Mouse (Mus musculus): Measurements from ENCODE around the gene Chil3. TPM values are rescaled to one million over a fixed set of nuclear protein-coding genes. Genes with fewer than 3 reads are reported as not detected.
"Not testable (repeated sequence)": the region's sequence is repeated elsewhere in the genome, so short reads cannot be mapped to it uniquely, and the experiment has no call there.

The Chil3 gene
- 0.81 TPM in 1 of 2 replicates, not detected in the other for polyA plus RNA-seq (2014; fragmentation: Nextera tagmentation; extraction: Ambion mirVana)

- ATAC-seq (ENCODE audit: insufficient read depth) (no peak), DNase-seq (no peak)
- WGBS, result 74% methylated on average over 3 of the region's 3 CpGs
- Histone ChIP-seq H3K4me2 (no peak within 1 kb of the TSS), H3K9me3 (ENCODE audit: low read depth, low read length) (peaks cover 5% of the 10 kb centered on the region; the same call in 1 of the 2 replicates), H3K4me3 (ENCODE audit: low read depth, low read length) (no peak within 1 kb of the TSS), H3K27ac (ENCODE audit: low read depth) (no peak within 1 kb of the TSS), H3K9ac (no peak within 1 kb of the TSS), H3K27me3 (ENCODE audit: insufficient read depth, low read length) (no peaks in the 10 kb centered on the region), H3K4me1 (ENCODE audit: insufficient read depth) (no peaks in the 10 kb centered on the region), H3K36me3 (ENCODE audit: insufficient read depth) (no peaks in the 10 kb centered on the region)
- TF ChIP-seq CTCF (IDR thresholded peaks at IDR 0.05; ENCODE audit: low read depth), result no peak
Measured at GRCm38 (mm10) chr3:106167464-106167863, at the start of gene Chil3. Gene Chil3, minus strand, starts transcription at chr3:106167564.

DNA sequence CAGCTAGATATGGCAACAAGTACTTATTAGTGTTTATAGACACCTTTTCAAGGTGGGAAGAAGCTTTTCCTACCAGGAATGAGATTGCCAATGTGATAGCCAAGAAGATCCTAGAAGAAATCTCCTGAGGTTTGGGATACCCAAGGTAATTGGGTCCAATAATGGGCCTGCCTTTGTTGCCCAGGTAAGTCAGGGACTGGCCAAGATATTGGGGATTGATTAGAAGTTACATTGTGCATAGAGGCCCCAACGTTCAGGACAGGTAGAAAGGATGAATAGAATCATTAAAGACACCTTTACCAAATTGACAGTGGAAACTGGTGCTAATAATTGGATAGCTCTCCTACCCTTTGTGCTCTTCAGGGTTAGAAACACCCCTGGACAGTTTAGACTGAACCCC is 30.7 kb upstream of the Chil3 start:
- not testable (repeated sequence) for H3K9ac ChIP-seq; DNase-seq; ATAC-seq (ENCODE audit: insufficient read depth); H3K27me3 ChIP-seq (ENCODE audit: insufficient read depth, low read length); H3K4me3 ChIP-seq (ENCODE audit: low read depth, low read length); H3K36me3 ChIP-seq (ENCODE audit: insufficient read depth); H3K27ac ChIP-seq (ENCODE audit: low read depth); H3K9me3 ChIP-seq (ENCODE audit: low read depth, low read length); H3K4me1 ChIP-seq (ENCODE audit: insufficient read depth); H3K4me2 ChIP-seq
- 49% methylated on average over 1 of the region's 1 CpGs for WGBS

- not testable (repeated sequence) for H3K4me1 ChIP-seq (ENCODE audit: insufficient read depth); ATAC-seq (ENCODE audit: insufficient read depth); DNase-seq; H3K27me3 ChIP-seq (ENCODE audit: insufficient read depth, low read length); H3K4me3 ChIP-seq (ENCODE audit: low read depth, low read length); H3K9me3 ChIP-seq (ENCODE audit: low read depth, low read length); H3K27ac ChIP-seq (ENCODE audit: low read depth); H3K9ac ChIP-seq; H3K36me3 ChIP-seq (ENCODE audit: insufficient read depth); H3K4me2 ChIP-seq
- 66% methylated on average over 2 of the region's 2 CpGs for WGBS
Measured at GRCm38 (mm10) chr3:106197246-106197645, 29.9 kb upstream of the Chil3 start.

DNA sequence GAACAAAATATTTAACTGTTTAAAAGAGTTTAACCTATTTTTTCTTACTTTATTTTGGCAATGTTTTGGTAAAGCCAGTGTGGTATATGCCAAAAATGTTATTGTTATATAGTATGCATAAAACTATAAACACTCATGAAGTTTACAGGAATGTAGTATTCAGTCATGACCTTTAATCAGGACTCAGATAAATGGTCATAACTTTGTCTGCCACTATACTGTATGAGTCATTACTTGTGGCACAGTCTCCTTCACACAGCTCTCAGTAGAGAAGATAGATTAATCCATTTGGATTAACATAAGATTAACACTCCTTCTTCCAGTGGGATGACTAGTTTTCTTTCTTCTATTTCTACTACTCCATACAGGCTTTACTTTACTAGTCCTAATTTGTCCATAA is 28.9 kb upstream of the Chil3 start:
- DNase-seq (no peak), ATAC-seq (ENCODE audit: insufficient read depth) (no peak)
- TF ChIP-seq CTCF (IDR thresholded peaks at IDR 0.05; ENCODE audit: low read depth), result no peak
- Histone ChIP-seq H3K9ac (no peak overlapping the region), H3K9me3 (ENCODE audit: low read depth, low read length) (peaks cover 3% of the 10 kb centered on the region; the same call in 1 of the 2 replicates), H3K4me2 (no peak overlapping the region), H3K27me3 (ENCODE audit: insufficient read depth, low read length) (no peaks in the 10 kb centered on the region), H3K36me3 (ENCODE audit: insufficient read depth) (no peaks in the 10 kb centered on the region), H3K4me1 (ENCODE audit: insufficient read depth) (no peaks in the 10 kb centered on the region), H3K27ac (ENCODE audit: low read depth) (no peak overlapping the region), H3K4me3 (ENCODE audit: low read depth, low read length) (no peak overlapping the region)

- ATAC-seq (ENCODE audit: insufficient read depth), result no peak
- Histone ChIP-seq H3K36me3 (ENCODE audit: insufficient read depth) (no peaks in the 10 kb centered on the region), H3K4me2 (no peak overlapping the region), H3K9ac (no peak overlapping the region), H3K9me3 (ENCODE audit: low read depth, low read length) (peaks cover 3% of the 10 kb centered on the region; the same call in 1 of the 2 replicates), H3K4me3 (ENCODE audit: low read depth, low read length) (no peak overlapping the region), H3K27me3 (ENCODE audit: insufficient read depth, low read length) (no peaks in the 10 kb centered on the region), H3K27ac (ENCODE audit: low read depth) (no peak overlapping the region), H3K4me1 (ENCODE audit: insufficient read depth) (no peaks in the 10 kb centered on the region)
- WGBS, result 88% methylated on average over 12 of the region's 12 CpGs
- DNase-seq, result no peak
- no peak for TF ChIP-seq CTCF (IDR thresholded peaks at IDR 0.05; ENCODE audit: low read depth)
Measured at GRCm38 (mm10) chr3:106195486-106195885, 28.1 kb upstream of the Chil3 start.

GRCm38 (mm10) chr3:106187991-106188390 is 20.6 kb upstream of the Chil3 start:
- Histone ChIP-seq H3K4me2 (no peak overlapping the region), H3K9ac (no peak overlapping the region), H3K9me3 (ENCODE audit: low read depth, low read length) (peaks cover 4% of the 10 kb centered on the region; the same call in 1 of the 2 replicates), H3K4me1 (ENCODE audit: insufficient read depth) (no peaks in the 10 kb centered on the region), H3K36me3 (ENCODE audit: insufficient read depth) (no peaks in the 10 kb centered on the region), H3K27me3 (ENCODE audit: insufficient read depth, low read length) (no peaks in the 10 kb centered on the region), H3K27ac (ENCODE audit: low read depth) (no peak overlapping the region), H3K4me3 (ENCODE audit: low read depth, low read length) (no peak overlapping the region)
- 74% methylated on average over 2 of the region's 2 CpGs for WGBS
- no peak for DNase-seq
- TF ChIP-seq CTCF (IDR thresholded peaks at IDR 0.05; ENCODE audit: low read depth), result no peak
- ATAC-seq (ENCODE audit: insufficient read depth), result no peak

DNA sequence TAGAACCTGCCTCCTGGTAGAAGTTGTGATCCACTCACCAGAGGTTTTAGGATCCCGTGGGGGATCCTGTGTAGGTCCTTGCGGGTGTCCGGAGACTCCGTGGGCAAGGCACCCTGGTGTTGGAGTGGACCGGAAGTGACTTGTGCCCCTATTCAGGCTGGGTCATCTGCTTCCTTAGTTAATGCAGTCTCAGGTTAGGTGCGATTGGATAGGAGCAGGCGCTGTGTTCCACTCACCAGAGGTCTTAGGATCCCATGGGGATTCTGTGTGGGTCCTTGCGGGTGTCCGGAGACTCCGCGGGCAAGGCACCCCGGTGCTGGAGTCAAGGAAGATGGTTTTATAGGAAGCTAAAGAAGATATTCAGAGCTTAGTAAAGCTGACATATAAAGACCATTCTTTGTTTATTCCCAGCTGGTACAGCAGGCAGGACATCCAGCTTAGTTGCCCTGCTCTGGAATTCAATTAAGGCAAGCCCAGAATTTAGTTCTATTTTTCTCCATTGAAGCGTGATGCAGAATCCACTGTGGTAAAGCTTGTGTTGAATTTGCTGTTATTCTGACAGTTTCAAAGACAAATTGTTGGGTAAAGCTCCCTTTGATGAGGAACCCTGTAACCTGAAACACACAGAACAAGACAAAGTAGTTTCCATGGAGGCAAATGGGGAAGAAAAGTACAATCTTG is 10.3 kb upstream of the Chil3 start:
- no peak overlapping the region for H3K4me2 ChIP-seq
- H3K4me1 ChIP-seq (ENCODE audit: insufficient read depth), result no peaks in the 10 kb centered on the region
- H3K9me3 ChIP-seq (ENCODE audit: low read depth, low read length), result no peaks in the 10 kb centered on the region
- H3K27ac ChIP-seq (ENCODE audit: low read depth), result no peak overlapping the region
- DNase-seq (no peak), ATAC-seq (ENCODE audit: insufficient read depth) (no peak)
- no peak overlapping the region for H3K9ac ChIP-seq
- no peaks in the 10 kb centered on the region for H3K36me3 ChIP-seq (ENCODE audit: insufficient read depth)
- no peaks in the 10 kb centered on the region for H3K27me3 ChIP-seq (ENCODE audit: insufficient read depth, low read length)
- no peak overlapping the region for H3K4me3 ChIP-seq (ENCODE audit: low read depth, low read length)
- TF ChIP-seq CTCF (IDR thresholded peaks at IDR 0.05; ENCODE audit: low read depth), result no peak
- 86% methylated on average over 13 of the region's 13 CpGs for whole genome bisulfite sequencing

DNA sequence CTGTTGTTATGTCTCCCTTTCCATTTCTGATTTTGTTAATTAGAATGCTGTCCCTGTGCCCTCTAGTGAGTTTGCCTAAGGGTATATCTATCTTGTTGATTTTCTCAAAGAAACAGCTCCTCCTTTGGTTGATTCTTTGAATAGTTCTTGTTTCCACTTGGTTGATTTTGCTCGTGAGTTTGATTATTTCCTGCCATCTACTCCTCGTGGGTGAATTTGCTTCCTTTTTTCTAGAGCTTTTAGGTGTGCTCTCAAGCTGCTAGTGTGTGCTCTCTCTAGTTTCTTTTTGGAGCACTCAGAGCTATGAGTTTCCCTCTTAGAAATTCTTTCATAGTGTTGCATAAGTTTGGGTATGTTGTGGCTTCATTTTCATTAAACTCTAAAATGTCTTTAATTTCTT is 7.6 kb upstream of the Chil3 start:
- H3K4me2 ChIP-seq; H3K36me3 ChIP-seq (ENCODE audit: insufficient read depth); H3K27ac ChIP-seq (ENCODE audit: low read depth); H3K4me3 ChIP-seq (ENCODE audit: low read depth, low read length); H3K27me3 ChIP-seq (ENCODE audit: insufficient read depth, low read length); ATAC-seq (ENCODE audit: insufficient read depth); H3K9ac ChIP-seq; H3K4me1 ChIP-seq (ENCODE audit: insufficient read depth); DNase-seq; H3K9me3 ChIP-seq (ENCODE audit: low read depth, low read length): not testable (repeated sequence)
- 58% methylated on average over 2 of the region's 2 CpGs for WGBS

GRCm38 (mm10) chr3:106172506-106172905 is 5.1 kb upstream of the Chil3 start:
- H3K27me3 ChIP-seq (ENCODE audit: insufficient read depth, low read length); H3K4me1 ChIP-seq (ENCODE audit: insufficient read depth); H3K27ac ChIP-seq (ENCODE audit: low read depth); H3K36me3 ChIP-seq (ENCODE audit: insufficient read depth); H3K4me2 ChIP-seq; H3K4me3 ChIP-seq (ENCODE audit: low read depth, low read length); ATAC-seq (ENCODE audit: insufficient read depth); H3K9ac ChIP-seq; H3K9me3 ChIP-seq (ENCODE audit: low read depth, low read length); DNase-seq: not testable (repeated sequence)
- 72% methylated on average over 2 of the region's 2 CpGs for WGBS
